Mouse (Mus musculus) hindbrain, embryonic 13.5 days (tissue): ENCODE results near the gene Mapk8ip2. TPM values are rescaled to one million over a fixed set of nuclear protein-coding genes. Genes with fewer than 3 reads are reported as not detected.

Experiments used
- ATAC-seq: fragments of 200-750 bp; cut with Nextera tagmentation; 2 replicates; pipeline ENCODE4 v1.8.0; 2017; ENCODE audit warnings: moderate TSS enrichment; ENCODE audit not compliant: low FRiP score
- H3K27ac ChIP-seq: fragments of 300-500 bp; sonication (generic); 2 replicates; pipeline ENCODE4 v1.5.1; 2015; ENCODE audit warnings: inconsistent platforms, mild to moderate bottlenecking, moderate library complexity
- H3K27me3 ChIP-seq: fragments of 300-500 bp; sonication (generic); 2 replicates; pipeline ENCODE4 v1.6.1; 2015; ENCODE audit warnings: mild to moderate bottlenecking, inconsistent platforms
- H3K36me3 ChIP-seq: fragments of 300-500 bp; sonication (generic); 2 replicates; pipeline ENCODE4 v1.6.1; 2015; ENCODE audit warnings: mild to moderate bottlenecking, inconsistent platforms
- H3K4me1 ChIP-seq: fragments of 300-500 bp; sonication (generic); replicated peaks from 2 replicates; pipeline ENCODE4 v1.6.1; 2015; ENCODE audit warnings: inconsistent platforms
- H3K4me2 ChIP-seq: fragments of 300-500 bp; sonication (generic); 2 replicates; pipeline ENCODE4 v1.6.1; 2015; ENCODE audit warnings: inconsistent platforms, mild to moderate bottlenecking, moderate library complexity
- H3K4me3 ChIP-seq: fragments of 300-500 bp; sonication (generic); 2 replicates; pipeline ENCODE4 v1.5.1; 2015; ENCODE audit warnings: mild to moderate bottlenecking, inconsistent platforms
- H3K9ac ChIP-seq: fragments of 300-500 bp; sonication (generic); 2 replicates; pipeline ENCODE4 v1.6.1; 2015; ENCODE audit warnings: mild to moderate bottlenecking, inconsistent platforms
- H3K9me3 ChIP-seq: fragments of 300-500 bp; sonication (generic); 2 replicates; pipeline ENCODE4 v1.6.1; 2016; ENCODE audit warnings: inconsistent platforms
- WGBS: fragments of 180-500 bp; shearing (Covaris S2); methylation state at CpG from one replicate; pipeline ENCODE4 v1.1.7; 2015; 5-methylcytosine and 5-hydroxymethylcytosine counted together
- polyA plus RNA-seq: library from polyadenylated mRNA; unstranded; fragments of >200 nt; fragmentation: Nextera tagmentation; extraction: Ambion mirVana; gene quantifications from 2 replicates; pipeline ENCODE4 v1.2.1, GENCODE M21; 2015

Mapk8ip2 gene
- polyA plus RNA-seq, 1 experiment from 2014 or later: 74.0 TPM

GRCm38 (mm10) chr15:89496841-89497240 lies 43.1 kb downstream of the Mapk8ip2 start:
- WGBS: 32% methylated on average over 2 of the region's 2 CpGs
- H3K9ac ChIP-seq: no peak overlapping the region
- peaks cover 42% of the 10 kb centered on the region for H3K4me1 ChIP-seq
- H3K36me3 ChIP-seq: no peaks in the 10 kb centered on the region
- no peak overlapping the region for H3K4me3 ChIP-seq
- H3K27ac ChIP-seq: peak overlapping the region; percentile 52; the same call in 1 of the 2 replicates
- no peak for ATAC-seq
- no peak overlapping the region for H3K4me2 ChIP-seq
- H3K9me3 ChIP-seq: no peaks in the 10 kb centered on the region
- peaks cover 25% of the 10 kb centered on the region for H3K27me3 ChIP-seq

- Histone ChIP-seq H3K27me3 (peaks cover 28% of the 10 kb centered on the region), H3K27ac (no peak overlapping the region), H3K4me3 (0 out of 2 replicates have a peak overlapping the region, but pooled peaks have one; percentile 74), H3K4me1 (peaks cover 42% of the 10 kb centered on the region), H3K4me2 (no peak overlapping the region; the same call in 1 of the 2 replicates), H3K9ac (peak overlapping the region; percentile 89; the same call in 1 of the 2 replicates), H3K36me3 (no peaks in the 10 kb centered on the region), H3K9me3 (no peaks in the 10 kb centered on the region)
- 0 out of 2 replicates have a peak, but pooled peaks have one; percentile 0 for ATAC-seq
- WGBS: 34% methylated on average over 4 of the region's 4 CpGs
Measured at GRCm38 (mm10) chr15:89497391-89498048, 43.8 kb downstream of the Mapk8ip2 start.

- Histone ChIP-seq H3K9ac (peak overlapping the region; percentile 89), H3K4me3 (peak overlapping the region; percentile 74), H3K4me2 (peak overlapping the region; percentile 88), H3K4me1 (peaks cover 42% of the 10 kb centered on the region), H3K27ac (peak overlapping the region; percentile 86), H3K9me3 (no peaks in the 10 kb centered on the region), H3K36me3 (peaks cover 6% of the 10 kb centered on the region), H3K27me3 (peaks cover 28% of the 10 kb centered on the region)
- WGBS: 3% methylated on average over 41 of the region's 41 CpGs
- ATAC-seq: peak; percentile 41
Measured at GRCm38 (mm10) chr15:89498049-89498960, 44.6 kb downstream of the Mapk8ip2 start.

- peak; percentile 52 for ATAC-seq
Measured at GRCm38 (mm10) chr15:89498961-89499688, 45.4 kb downstream of the Mapk8ip2 start, which contains the start of gene Shank3. Shank3 (plus strand) TSS chr15:89499623.

GRCm38 (mm10) chr15:89499784-89500220 lies 46.1 kb downstream of the Mapk8ip2 start:
- ATAC-seq: peak; percentile 70
- under 1% methylated on average over 52 of the region's 60 CpGs for WGBS
- Histone ChIP-seq H3K4me3 (peak overlapping the region; percentile 74), H3K4me2 (peak overlapping the region; percentile 88), H3K9ac (peak overlapping the region; percentile 89), H3K9me3 (no peaks in the 10 kb centered on the region), H3K36me3 (peaks cover 21% of the 10 kb centered on the region), H3K4me1 (peaks cover 42% of the 10 kb centered on the region), H3K27ac (peak overlapping the region; percentile 86), H3K27me3 (peaks cover 28% of the 10 kb centered on the region)

More at GRCm38 (mm10) chr15:89498961-89499688, 45.4 kb downstream of the Mapk8ip2 start, which contains the start of gene Shank3:
- peaks cover 42% of the 10 kb centered on the region for H3K4me1 ChIP-seq
- peak within 1 kb of the TSS; percentile 74 for H3K4me3 ChIP-seq
- H3K36me3 ChIP-seq: peaks cover 15% of the 10 kb centered on the region
- H3K9ac ChIP-seq: peak within 1 kb of the TSS; percentile 89
- H3K27me3 ChIP-seq: peaks cover 28% of the 10 kb centered on the region
- H3K4me2 ChIP-seq: peak within 1 kb of the TSS; percentile 88
- H3K9me3 ChIP-seq: no peaks in the 10 kb centered on the region
- under 1% methylated on average over 44 of the region's 72 CpGs for WGBS
- H3K27ac ChIP-seq: peak within 1 kb of the TSS; percentile 86

GRCm38 (mm10) chr15:89500221-89500791 lies 46.6 kb downstream of the Mapk8ip2 start:
- H3K9ac ChIP-seq: peak overlapping the region; percentile 89
- H3K4me1 ChIP-seq: peaks cover 42% of the 10 kb centered on the region
- peaks cover 24% of the 10 kb centered on the region for H3K36me3 ChIP-seq
- H3K4me3 ChIP-seq: peak overlapping the region; percentile 74
- H3K4me2 ChIP-seq: peak overlapping the region; percentile 88
- WGBS: under 1% methylated on average over 35 of the region's 35 CpGs
- peak; percentile 55 for ATAC-seq
- peak overlapping the region; percentile 86 for H3K27ac ChIP-seq
- H3K9me3 ChIP-seq: no peaks in the 10 kb centered on the region
- peaks cover 28% of the 10 kb centered on the region for H3K27me3 ChIP-seq

GRCm38 (mm10) chr15:89501321-89501720 lies 47.6 kb downstream of the Mapk8ip2 start:
- no peaks in the 10 kb centered on the region for H3K9me3 ChIP-seq
- H3K4me1 ChIP-seq: peaks cover 37% of the 10 kb centered on the region
- peaks cover 28% of the 10 kb centered on the region for H3K27me3 ChIP-seq
- no peak overlapping the region for H3K9ac ChIP-seq
- no peak overlapping the region for H3K4me3 ChIP-seq
- H3K36me3 ChIP-seq: peaks cover 33% of the 10 kb centered on the region
- H3K4me2 ChIP-seq: no peak overlapping the region; the same call in 1 of the 2 replicates
- WGBS: 83% methylated on average over 3 of the region's 3 CpGs
- no peak overlapping the region for H3K27ac ChIP-seq
- ATAC-seq: no peak

- peaks cover 50% of the 10 kb centered on the region for H3K36me3 ChIP-seq
- H3K9ac ChIP-seq: no peak overlapping the region
- no peak overlapping the region for H3K4me2 ChIP-seq
- no peak overlapping the region for H3K4me3 ChIP-seq
- H3K27ac ChIP-seq: no peak overlapping the region
- H3K27me3 ChIP-seq: peaks cover 15% of the 10 kb centered on the region
- no peak for ATAC-seq
- 95% methylated on average over 9 of the region's 9 CpGs for WGBS
- no peaks in the 10 kb centered on the region for H3K9me3 ChIP-seq
- peaks cover 11% of the 10 kb centered on the region for H3K4me1 ChIP-seq
Measured at GRCm38 (mm10) chr15:89504838-89505237, 51.1 kb downstream of the Mapk8ip2 start.

GRCm38 (mm10) chr15:89507751-89508150 lies 54.0 kb downstream of the Mapk8ip2 start:
- H3K9ac ChIP-seq: no peak overlapping the region
- 92% methylated on average over 8 of the region's 8 CpGs for WGBS
- no peaks in the 10 kb centered on the region for H3K27me3 ChIP-seq
- H3K4me2 ChIP-seq: no peak overlapping the region
- H3K4me3 ChIP-seq: no peak overlapping the region
- no peaks in the 10 kb centered on the region for H3K9me3 ChIP-seq
- H3K27ac ChIP-seq: no peak overlapping the region
- H3K36me3 ChIP-seq: peaks cover 49% of the 10 kb centered on the region
- H3K4me1 ChIP-seq: no peaks in the 10 kb centered on the region
- no peak for ATAC-seq

- H3K9me3 ChIP-seq: no peaks in the 10 kb centered on the region
- 87% methylated on average over 4 of the region's 4 CpGs for WGBS
- H3K27me3 ChIP-seq: no peaks in the 10 kb centered on the region
- no peak overlapping the region for H3K27ac ChIP-seq
- no peak overlapping the region for H3K4me2 ChIP-seq
- H3K9ac ChIP-seq: no peak overlapping the region
- no peak for ATAC-seq
- peaks cover 4% of the 10 kb centered on the region for H3K36me3 ChIP-seq
- H3K4me1 ChIP-seq: no peaks in the 10 kb centered on the region
- H3K4me3 ChIP-seq: no peak overlapping the region
Measured at GRCm38 (mm10) chr15:89512679-89513078, 59.0 kb downstream of the Mapk8ip2 start.
